Mouse (Mus musculus) urinary bladder, postnatal 14 days (tissue): Measurements from ENCODE around the gene Gm6482.
"Not testable (repeated sequence)": the region's sequence is repeated elsewhere in the genome, so short reads cannot be mapped to it uniquely, and the experiment has no call there.

Source experiments
- DNase-seq: peaks from one replicate; pipeline ENCODE4 v3.0.0; 2021; ENCODE audit warnings: low spot score

Gm6482 gene

GRCm38 (mm10) chr14:41408181-41408580, at the start of gene Gm6482:
TSS of gene Gm6482 (minus strand) at chr14:41408281.
- not testable (repeated sequence) for DNase-seq

- not testable (repeated sequence) for DNase-seq
Observed at GRCm38 (mm10) chr14:41453418-41453817, 45.3 kb upstream of the Gm6482 start, which contains the start of gene Gm7954. TSS of gene Gm7954 (minus strand) at chr14:41453518.

DNA sequence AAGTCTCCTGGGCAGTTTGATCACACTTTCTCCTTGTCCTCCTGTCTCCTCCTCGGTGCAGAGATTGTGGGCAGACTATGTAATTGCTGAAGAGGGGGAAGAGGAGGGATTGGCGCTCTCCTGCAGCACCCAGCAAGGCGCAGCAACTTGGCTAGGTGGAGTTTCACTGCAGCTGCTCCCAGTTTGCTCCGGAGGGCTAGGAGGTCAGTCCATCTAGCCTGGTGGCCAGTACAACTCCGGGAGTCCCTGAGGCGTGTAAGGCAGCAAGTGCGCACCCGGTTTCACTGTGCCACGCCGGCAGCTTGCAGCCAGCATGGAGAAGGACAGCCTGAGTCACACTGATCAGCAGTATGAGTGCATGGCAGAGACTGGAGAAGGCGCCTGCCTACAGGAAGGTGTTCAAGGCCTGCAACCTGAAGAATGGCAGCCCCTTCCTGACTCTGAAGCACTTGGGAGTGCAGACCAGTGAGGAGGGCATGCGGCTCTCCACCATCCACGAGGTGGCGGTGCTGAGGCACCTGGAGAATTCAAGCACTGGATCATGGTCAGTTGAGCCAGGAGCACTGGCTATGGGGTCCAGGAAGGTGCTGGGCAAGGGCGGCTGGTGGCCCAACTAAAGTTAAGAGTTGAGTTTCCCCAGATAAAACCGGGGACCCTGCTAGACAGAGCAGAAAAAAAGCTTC, 17.5 kb upstream of the Gm6482 start:
- not testable (repeated sequence) for DNase-seq

DNA sequence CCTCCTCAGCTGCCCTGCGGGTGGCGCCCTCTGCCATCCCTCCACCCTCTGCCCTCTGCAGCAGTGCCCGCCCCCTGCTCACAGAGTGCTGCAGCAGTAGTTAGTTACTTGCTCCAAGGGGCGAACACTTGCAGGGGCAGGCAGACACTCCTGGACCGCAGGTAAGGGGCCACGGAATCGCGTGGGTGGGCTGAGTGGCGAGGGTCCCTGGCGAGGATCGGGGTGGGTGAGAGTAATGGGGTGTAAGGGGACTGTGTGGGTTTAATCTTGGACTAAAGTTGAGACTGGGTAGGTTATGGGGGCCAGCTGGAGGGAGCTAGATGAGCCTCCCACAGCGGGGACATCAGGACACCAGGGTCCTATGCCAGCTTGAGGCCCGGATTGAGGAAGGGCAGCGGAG, 16.6 kb upstream of the Gm6482 start:
- not testable (repeated sequence) for DNase-seq

GRCm38 (mm10) chr14:41386279-41386678, 21.8 kb downstream of the Gm6482 start, which contains the start of gene Gm7945:
TSS of gene Gm7945 (minus strand) at chr14:41386379.
- DNase-seq = not testable (repeated sequence)
